Mouse (Mus musculus): ENCODE measurements around the gene Cubn. TPM values are rescaled to one million over a fixed set of nuclear protein-coding genes. Genes with fewer than 3 reads are reported as not detected.

Cubn gene
- total RNA-seq, 2 experiments from 2014 or later, result 0.72 to 0.76 TPM

DNA sequence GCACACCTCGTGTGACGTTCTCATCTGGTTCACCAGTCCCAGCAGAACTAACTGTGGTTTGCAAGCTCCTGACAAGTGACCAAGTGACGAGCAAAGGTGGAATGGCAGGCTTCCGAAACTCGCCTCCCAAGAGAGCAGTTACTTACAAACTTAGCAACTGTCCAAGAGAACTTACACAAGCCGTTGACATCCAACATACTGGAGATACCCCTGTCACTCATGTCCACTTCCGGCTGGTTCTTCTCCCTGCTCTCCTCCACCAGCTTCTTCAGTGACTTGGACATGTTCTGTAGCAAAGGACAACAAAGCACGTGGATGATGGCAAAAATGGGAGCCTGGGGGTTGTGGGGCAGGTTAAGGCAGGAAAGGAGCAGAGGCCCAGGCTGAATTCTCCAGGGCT lies 220.9 kb downstream of the Cubn start:
- intact Hi-C loops (cut with DNase I), result loop anchor here (10.0 kb wide), 2 partner anchors 524 to 784 kb away; partner anchors contain the start of genes Hacd1 and St8sia6
- no peak for DNase-seq

DNA sequence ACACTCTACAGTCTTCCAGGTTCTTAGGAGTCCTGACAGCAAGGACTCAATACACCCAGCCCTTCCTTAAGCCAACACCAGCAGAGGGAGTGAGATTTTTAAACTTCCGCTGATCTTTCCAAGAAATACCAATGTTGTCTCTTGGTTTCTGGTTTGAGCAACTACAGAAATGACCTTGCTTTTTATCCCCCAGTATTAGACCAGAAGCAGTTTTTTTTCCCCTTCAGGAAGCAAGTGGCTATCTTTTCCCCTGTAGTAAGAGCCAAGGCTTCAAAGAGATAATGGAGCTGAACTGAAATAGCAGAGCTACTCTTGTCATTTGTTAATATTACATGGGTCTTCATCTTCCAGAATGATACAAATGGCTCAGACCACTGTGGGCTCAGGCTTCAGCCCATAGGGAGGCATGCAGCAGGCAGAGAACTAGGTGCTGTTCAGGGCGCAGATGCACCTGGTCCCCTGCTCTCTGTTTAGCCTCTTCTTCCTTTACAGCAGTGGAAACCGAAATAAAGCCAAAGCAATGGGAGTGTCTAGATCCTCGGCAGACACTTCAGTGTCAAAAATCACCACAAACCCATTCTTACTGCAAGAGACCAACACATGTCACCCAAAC lies 222.8 kb downstream of the Cubn start:
- intact Hi-C loops (cut with DNase I), result loop anchor here (5.0 to 10.0 kb wide), 2 partner anchors 814 to 1266 kb away; no protein-coding TSS in a partner anchor
- DNase-seq, result no peak

DNA sequence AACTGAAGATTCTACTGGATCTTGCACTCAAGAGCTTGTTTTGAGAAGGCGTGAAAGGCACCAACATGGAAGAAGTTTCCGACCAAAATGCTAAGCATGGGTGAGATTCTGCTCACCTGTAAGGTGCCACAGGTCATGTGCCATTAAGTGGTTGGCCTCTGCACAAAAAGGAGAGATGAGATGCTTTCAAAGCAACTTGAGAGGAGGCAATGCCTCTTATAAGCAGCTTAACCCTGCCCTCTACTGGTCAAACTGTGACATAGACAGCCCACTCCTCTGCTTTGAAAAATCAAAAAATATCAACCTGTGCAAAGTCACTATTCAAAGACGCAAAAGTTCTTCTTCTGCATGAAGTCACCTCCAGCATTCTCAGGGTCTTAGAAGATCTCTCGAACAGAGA lies 226.7 kb downstream of the Cubn start:
- DNase-seq, result no peak

DNA sequence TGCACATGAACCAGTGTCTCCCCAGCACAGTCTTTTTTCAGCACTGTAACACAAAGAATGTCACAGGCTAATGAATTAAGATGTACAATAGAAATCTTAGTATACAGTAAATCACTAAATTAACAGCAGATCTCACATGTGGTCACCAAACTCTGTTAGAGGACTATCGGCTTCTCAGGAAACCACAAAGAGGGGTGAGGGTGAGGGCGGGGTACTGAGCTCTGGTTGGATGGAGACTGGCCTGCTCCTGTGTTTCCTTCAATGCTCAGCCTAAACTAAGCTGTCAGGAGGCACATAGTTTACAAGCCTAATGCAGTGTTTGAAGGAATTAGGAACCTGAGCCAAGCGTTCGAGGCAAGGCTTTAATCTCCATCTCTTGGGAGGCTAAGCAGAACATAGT lies 228.5 kb downstream of the Cubn start:
- no peak for DNase-seq
- intact Hi-C loops (cut with DNase I), result loop anchor here (10.0 kb wide), 1 partner anchor 808 kb away; no protein-coding TSS in a partner anchor

More for the DNA sequence above, 226.7 kb downstream of the Cubn start:
- intact Hi-C loops (cut with DNase I), result loop anchor here (5.0 to 10.0 kb wide), 2 partner anchors 810 to 1263 kb away; no protein-coding TSS in a partner anchor

DNA sequence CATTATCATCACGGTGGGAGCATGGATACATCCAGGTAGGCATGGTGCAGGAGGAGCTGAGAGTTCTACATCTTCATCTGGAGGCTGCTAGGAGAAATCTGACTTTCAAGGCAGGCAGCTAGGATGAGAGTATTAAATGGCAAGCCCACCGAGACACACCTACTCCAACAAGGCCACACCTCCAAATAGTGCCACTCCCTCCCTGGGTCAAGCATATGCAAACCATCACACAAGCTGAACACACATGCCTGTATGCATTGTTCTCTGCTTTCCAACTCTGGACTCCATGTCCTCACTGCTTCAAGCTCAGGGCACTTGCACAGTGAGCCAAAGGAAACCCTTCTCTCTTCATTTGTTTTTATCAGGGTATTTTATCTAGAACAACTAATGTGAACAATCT lies 233.0 kb downstream of the Cubn start:
- no peak for DNase-seq
- intact Hi-C loops (cut with DNase I), result no loop called here

DNA sequence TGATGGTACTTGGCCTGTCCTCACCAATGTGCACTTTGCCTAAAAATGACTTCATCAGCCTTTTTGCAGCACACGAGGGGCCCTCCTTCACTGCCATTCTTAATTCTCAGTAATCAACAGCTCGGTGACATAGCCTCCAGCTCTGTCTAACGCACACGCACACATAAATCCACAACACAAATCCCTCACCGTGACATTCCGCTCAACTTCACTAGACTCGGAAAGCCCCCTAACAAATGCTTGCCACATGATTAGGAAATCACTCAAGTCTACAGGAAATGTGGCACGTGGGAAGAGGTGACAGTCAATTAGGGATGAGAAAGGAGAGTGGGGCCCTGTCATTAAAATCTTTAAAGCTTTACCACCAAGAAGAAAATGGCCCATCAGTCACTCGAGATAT lies 250.9 kb downstream of the Cubn start:
- no peak for DNase-seq
- intact Hi-C loops (cut with DNase I), result no loop called here

DNA sequence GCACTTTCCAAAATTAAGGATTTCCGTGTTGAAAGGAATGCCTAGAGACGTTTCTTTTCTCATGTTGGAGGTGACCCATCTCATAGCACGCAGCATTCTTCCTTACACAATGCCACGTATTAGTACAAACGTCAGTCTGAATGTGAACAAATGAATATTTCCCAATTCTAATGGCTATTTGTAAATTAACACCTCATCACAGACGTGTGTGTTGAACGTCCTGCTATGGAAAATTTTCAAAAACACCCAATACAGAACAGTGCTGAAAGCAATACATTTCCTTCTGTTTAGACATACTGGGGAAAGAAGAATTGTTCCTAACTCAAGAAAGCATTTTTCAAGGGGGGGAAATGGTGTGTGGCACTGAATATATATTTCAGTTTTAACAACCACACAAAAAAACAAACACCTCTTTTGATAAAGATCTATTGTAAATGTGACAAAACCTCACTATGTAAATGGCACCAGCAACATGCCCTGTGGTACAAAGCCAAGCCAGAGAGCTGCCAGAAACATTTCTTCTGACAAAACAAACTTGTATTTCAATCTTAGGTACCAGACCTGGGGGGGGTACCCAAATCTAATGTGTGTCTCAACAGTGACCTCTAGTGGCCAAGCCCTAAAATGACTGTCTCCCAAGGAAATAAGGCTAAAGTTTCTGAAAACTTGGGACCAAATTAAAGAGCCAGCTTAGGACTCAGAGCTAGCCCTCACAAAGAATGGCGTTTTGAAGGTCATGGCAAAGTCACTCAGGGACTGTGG lies 254.3 kb downstream of the Cubn start:
- peak; percentile 50 to 58 for DNase-seq
- intact Hi-C loops (cut with DNase I), result loop anchor here (2.0 to 10.0 kb wide), 3 partner anchors 313 to 780 kb away; partner anchors contain the start of gene Pter

DNA sequence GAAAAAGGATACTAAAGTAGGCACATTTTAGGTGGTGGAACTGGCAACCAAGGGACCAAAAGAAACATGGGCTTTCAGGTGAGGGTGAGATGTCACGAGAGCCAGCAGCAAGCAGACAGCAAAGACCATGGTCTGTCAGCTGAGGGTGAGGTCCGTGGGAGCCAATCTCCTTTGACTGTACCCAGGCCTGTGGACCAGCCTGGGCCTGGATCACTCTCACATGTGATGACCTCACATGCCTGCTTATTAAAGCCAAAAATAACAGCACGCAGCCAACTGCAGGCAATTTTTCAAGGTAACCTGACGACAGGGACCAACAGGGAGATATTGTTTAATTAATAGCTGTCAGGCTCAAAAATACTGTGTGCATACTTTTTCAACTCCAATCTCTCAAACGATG lies 255.9 kb downstream of the Cubn start:
- intact Hi-C loops (cut with DNase I), result loop anchor here (2.0 to 10.0 kb wide), 3 partner anchors 311 to 778 kb away; partner anchors contain the start of gene Pter
- peak; percentile 42 to 54 for DNase-seq

DNA sequence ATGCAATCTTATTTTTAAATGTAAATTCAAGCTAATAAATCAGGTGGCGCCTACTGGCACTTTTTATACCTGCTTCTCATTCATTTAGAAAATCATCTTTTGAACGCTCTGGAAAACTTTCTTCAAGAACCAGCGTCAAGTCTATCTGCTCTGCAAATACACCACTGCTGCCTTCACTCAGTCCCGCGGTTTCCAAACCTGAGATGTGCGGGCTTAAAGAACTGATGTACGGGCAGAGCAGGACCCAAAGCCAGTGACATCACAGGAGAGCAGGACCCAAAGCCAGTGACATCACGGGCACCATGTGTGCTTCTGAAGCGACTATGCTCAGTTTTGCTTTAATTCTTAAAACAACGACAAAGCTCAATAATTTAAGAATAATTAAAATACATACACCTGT lies 256.8 kb downstream of the Cubn start:
- intact Hi-C loops (cut with DNase I), result loop anchor here (5.0 to 10.0 kb wide), 2 partner anchors 310 to 777 kb away; partner anchors contain the start of gene Pter

DNA sequence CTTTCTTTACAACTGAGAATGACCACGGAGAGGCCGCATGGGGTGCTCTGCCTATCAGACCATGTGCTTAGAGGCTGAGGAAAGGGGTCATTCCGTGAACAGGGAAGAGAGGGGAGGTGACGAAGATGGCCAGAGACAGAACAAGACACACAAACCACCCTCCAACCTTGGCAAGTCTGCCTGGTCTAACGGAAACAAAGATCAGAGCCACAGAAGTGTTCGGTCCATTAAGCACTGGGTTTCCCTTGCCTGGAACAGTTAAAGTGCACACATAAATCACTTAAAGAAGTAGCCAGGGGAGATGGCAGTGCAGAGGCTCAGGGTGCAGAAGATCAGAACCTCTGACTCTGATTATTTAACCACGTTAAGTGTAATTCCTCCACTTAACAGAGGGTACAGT lies 257.7 kb downstream of the Cubn start:
- intact Hi-C loops (cut with DNase I), result loop anchor here (10.0 kb wide), 1 partner anchor 309 kb away; the partner anchor contains the start of gene Pter

More for the DNA sequence above, 256.8 kb downstream of the Cubn start:
- no peak for DNase-seq

DNA sequence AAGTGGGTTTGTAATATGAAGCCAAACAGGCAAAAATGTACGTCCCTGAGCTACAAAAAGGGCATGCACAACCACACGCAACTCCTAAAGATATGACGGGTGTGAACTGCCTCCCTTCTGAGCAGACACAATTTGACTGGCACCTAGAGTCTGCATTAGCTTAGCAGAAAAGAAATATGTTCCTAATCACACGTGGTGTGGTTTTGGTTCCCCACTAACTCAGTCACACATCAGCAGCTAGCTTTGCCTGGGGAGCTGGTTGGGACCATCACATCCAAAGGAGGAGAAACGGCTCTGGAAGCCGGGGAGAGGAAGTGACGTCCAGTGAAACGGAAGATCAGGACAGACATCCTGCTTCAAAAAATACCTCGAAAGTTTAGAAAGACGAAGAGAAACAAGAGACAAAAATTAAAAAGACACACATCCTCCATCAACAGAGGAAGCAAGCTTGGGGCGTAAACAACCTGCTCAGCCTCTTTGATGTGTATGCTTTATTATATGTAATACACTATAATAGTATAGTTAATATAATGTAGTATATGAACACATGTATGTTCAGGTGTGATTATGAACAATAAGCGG lies 258.3 kb downstream of the Cubn start:
- intact Hi-C loops (cut with DNase I), result loop anchor here (10.0 kb wide), 1 partner anchor 309 kb away; the partner anchor contains the start of gene Pter
- DNase-seq, result no peak

More for the DNA sequence above, 257.7 kb downstream of the Cubn start:
- no peak for DNase-seq

DNA sequence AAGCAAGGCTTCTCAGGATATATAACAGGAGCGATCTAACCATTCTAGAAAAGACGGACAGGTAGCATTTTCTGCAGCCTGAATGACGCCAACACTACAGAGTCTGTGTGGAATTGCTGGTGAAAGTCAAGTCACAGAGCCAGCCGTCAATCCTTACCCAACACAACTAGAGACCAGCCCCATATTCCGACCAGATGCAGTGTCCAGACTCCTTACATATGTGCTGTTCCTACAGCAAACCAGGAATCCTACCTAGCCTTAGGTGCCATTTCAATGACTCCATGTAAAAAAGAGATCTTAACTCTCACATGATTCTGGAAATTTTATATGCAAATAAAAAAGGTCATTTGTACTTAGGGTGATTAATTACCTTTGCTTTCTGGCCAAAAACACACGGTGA lies 259.3 kb downstream of the Cubn start:
- intact Hi-C loops (cut with DNase I), result loop anchor here (10.0 kb wide), 1 partner anchor 308 kb away; the partner anchor contains the start of gene Pter
- DNase-seq, result no peak

DNA sequence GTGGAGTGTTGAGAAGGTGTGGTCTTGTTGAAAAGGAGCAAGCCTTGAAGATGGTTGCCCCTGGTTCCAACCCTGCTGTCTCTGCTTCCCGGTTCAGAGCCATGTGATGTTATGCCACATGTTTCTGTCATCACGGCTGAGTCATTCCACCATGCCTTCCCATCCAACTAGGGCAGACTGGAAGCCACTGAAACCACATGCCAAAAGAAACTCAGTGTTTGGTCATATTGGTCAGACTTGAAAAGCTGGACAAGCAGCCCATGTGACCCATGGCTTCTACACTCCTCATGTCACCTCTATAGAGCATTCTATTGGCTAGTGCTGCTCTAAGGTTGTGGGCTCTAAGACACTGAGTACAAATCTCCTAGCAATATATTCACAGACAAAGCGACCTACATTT lies 261.9 kb downstream of the Cubn start:
- intact Hi-C loops (cut with DNase I), result loop anchor here (10.0 kb wide), 1 partner anchor 305 kb away; the partner anchor contains the start of gene Pter

More for the DNA sequence above, 261.9 kb downstream of the Cubn start:
- no peak for DNase-seq

Other genes starting within 250 kb of the Cubn start
- gene Rsu1, start 220.4 kb downstream of the Cubn start, total RNA-seq (2021), result 10 to 100 TPM; 52.3 to 56.0 TPM
- 1 to 10 TPM; 6.5 to 8.0 TPM for gene Trdmt1, start 52.9 kb upstream of the Cubn start, total RNA-seq (2021)
- 100 to 1,000 TPM; 352 to 374 TPM for gene Vim, start 82.1 kb upstream of the Cubn start, total RNA-seq (2021)